Mouse (Mus musculus) splenic B cell, adult 2 months (primary cell): ENCODE results near the gene Sit1.

ENCODE experiments used
- DNase-seq: peaks from one replicate; pipeline ENCODE4 v3.0.0-alpha.2; 2011; ENCODE audit warnings: low read depth, low spot score
- H3K27me3 ChIP-seq: 2 replicates; pipeline ENCODE4 v1.6.1; 2012; ENCODE audit warnings: mild to moderate bottlenecking, low read length, moderate library complexity, mixed read lengths; ENCODE audit not compliant: control insufficient read depth, poor library complexity, insufficient read depth, severe bottlenecking
- H3K36me3 ChIP-seq: 2 replicates; pipeline ENCODE4 v1.6.1; 2012; ENCODE audit warnings: mild to moderate bottlenecking, low read length, moderate library complexity, mixed read lengths; ENCODE audit not compliant: control insufficient read depth, poor library complexity, insufficient read depth, severe bottlenecking

Sit1 gene

DNA sequence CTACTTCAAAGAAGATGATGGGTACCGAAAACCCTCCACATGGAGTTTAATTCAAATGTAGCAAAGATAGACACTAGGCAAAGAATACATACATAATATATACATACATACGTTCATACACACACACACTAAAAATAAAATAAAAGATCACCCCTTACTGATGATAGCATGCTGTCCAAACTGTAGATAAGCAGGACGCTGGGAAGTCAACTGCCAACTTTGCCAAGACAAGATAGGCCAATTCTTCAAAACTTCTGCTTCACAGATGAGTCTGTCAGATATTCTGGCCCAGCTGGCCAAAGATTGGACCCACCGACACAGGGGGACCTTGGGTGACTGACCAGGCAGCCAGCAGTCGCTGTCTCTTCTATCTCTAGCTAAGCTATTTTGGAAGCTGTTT is 20.4 kb downstream of the Sit1 start:
- Histone ChIP-seq H3K36me3 (no peaks in the 10 kb centered on the region), H3K27me3 (no peaks in the 10 kb centered on the region)
- DNase-seq: no peak

DNA sequence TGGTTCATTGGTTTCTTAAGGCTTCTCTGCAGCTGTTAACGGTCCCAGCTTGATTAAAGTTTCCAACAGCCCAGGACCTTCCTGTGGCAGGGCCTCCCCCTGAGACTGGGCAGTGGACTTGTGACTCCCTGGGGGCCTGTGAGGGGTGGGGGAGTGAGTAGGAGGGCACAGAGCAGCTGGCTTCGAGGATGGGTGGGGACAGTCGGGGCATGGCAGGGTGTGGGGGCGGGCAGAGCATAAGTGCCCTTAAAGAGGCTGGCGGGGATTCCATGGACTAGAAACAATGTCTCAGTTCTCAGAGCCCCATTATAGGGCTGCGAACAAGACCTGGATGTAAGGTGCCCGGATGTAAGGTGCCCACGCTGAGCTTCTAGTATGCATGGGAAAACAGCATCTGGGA is 26.4 kb downstream of the Sit1 start:
- H3K36me3 ChIP-seq: 0 out of 2 replicates have a peak, but pooled peaks cover 1% of the 10 kb centered on the region
- no peaks in the 10 kb centered on the region for H3K27me3 ChIP-seq
- DNase-seq: peak; percentile 78

DNA sequence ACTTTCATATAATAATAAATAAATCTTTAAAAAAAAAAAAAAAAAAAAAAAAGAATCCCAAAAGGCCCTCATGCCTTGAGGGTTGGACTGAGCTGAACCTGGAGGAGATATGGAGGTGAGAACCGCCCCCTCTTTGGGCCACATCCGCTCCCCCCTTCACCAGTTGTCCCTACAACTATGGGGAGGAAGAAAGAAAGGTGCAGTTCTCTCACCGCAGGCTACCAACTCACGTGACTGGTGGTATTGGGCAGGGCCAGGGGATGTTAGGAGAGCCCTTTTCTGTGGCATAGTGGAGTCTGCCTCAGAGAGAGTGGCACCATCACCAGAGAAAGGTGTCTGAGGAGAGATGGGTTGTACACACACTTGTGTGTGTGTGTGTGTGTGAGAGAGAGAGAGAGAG is 27.1 kb downstream of the Sit1 start:
- peaks cover 1% of the 10 kb centered on the region; the same call in 1 of the 2 replicates for H3K36me3 ChIP-seq
- H3K27me3 ChIP-seq: no peaks in the 10 kb centered on the region
- DNase-seq: peak; percentile 83

DNA sequence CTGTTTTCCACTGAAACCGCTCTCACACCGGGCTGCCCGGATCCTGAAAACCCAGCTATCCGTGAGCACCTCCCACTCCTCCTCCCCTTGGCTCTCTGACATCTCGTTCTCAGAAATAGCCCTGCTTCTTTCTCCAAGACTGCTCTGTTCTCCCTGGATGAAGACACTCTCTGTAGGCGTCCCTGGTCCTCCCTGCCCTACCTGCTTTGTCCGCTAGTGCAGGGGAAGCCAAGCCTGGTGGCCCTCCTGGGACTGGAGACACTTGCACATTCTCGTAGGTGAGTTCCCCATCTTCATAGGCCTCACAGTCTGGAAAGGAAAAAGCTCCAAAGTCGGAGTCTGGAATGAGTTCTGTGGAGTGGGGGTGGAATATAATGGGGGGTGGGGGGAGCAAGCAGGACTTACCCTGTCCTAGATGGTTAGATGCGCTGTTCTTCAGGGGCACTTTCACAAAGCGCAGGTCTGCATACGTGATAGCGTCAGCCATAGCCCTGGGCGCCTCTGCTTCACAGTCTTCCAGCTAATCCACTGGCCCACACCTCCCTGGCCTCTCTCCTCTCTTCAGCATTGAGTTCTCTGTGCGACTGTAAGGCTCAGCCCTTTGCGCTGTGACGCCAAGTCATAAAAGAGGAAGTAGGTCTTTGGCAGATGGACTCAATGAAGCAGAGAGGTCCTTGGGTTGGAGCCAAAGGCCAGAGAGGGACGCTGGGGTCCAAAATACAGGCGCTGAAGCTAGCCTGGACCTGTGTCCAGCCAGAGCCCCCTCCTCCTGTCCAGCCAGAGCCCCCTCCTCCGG is 29.3 kb downstream of the Sit1 start, which contains the start of gene Cd72:
Gene Cd72 (minus strand): TSS at position 588 of the 796 bp plus-strand sequence.
- Histone ChIP-seq H3K27me3 (no peaks in the 10 kb centered on the region), H3K36me3 (peaks cover 11% of the 10 kb centered on the region; the same call in 1 of the 2 replicates)
- peak; percentile 91 for DNase-seq

DNA sequence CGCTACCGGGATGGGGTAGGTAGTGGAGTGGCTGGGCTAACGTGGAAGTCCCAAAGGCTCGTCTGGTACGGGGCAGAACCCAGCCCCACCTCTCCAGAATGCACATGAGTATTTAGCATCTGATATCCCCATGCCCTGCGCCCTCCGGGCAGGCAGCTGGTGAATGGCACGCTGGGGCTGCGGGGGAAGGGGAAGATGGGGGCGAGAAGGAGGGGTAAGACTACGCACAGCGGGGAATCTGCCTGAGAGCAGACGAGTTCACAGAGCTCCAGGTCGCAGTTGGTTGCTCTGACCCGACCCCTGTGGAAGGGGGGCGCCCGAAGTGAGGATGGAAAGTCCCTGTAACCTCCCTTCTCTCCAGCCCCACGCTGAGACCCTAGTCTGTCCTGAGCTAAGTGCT is 30.1 kb downstream of the Sit1 start:
- no peaks in the 10 kb centered on the region for H3K27me3 ChIP-seq
- H3K36me3 ChIP-seq: peaks cover 13% of the 10 kb centered on the region; the same call in 1 of the 2 replicates
- peak; percentile 56 for DNase-seq

DNA sequence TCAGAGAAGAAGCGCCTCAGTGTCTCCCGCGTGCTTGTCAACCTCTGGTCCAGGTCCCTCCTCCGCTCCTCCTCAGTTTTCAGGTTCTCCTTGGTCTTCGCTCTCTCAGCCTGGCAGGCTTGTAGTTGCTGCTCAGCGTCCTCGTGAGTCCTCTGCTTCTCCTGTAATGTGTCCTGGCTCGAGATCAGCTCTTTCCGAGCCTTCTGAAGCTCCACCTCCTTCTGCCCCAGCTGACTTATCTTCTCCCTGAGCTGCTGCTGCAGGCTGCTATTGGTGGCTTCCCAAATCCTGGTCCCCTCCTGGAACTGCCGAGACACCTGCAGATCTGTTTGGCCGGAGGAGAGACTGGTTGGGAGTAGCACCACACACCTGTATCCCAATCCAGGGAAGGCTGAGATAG is 31.2 kb downstream of the Sit1 start:
- no peak for DNase-seq
- H3K36me3 ChIP-seq: peaks cover 18% of the 10 kb centered on the region
- H3K27me3 ChIP-seq: no peaks in the 10 kb centered on the region

DNA sequence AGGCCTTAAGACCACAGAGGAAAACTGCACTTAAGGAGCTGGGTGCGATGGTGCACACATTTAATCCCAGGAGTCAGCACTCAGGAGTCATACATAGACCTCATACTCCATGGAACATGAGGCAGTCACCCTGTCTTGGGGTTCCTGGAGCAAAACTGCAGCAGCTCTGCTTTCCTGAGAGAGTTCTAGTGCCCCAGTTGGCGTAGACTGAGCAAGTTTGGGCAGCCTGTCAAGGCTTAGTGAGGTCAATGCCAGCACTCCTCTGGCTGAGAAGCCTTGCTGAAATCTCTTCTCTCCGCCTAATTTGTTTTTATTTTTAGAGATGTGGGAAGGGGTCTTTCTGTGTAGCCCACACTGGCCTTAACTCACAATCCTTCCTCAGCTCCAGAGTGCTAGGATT is 35.0 kb downstream of the Sit1 start:
- no peaks in the 10 kb centered on the region for H3K27me3 ChIP-seq
- H3K36me3 ChIP-seq: peaks cover 20% of the 10 kb centered on the region
- DNase-seq: no peak

DNA sequence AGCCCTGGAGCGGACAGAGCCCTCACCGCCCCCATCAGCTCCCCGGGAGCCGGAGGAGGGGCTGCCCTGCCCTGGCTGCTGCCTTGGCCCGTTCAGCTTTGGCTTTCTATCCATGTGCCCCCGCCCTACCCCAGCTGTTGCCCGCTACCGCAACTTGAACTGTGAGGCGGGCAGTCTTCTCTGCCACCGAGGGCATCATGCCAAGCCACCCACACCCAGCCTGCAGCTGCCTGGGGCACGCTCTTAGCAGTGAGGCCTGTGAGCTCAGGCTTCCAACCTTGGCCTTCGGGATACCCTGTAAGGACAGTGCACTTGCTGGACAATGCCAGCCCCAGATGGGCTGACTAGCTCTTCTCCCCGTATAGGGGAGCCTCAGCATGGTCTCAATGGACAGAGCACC is 36.3 kb downstream of the Sit1 start:
- Histone ChIP-seq H3K36me3 (peaks cover 19% of the 10 kb centered on the region), H3K27me3 (no peaks in the 10 kb centered on the region)
- no peak for DNase-seq

DNA sequence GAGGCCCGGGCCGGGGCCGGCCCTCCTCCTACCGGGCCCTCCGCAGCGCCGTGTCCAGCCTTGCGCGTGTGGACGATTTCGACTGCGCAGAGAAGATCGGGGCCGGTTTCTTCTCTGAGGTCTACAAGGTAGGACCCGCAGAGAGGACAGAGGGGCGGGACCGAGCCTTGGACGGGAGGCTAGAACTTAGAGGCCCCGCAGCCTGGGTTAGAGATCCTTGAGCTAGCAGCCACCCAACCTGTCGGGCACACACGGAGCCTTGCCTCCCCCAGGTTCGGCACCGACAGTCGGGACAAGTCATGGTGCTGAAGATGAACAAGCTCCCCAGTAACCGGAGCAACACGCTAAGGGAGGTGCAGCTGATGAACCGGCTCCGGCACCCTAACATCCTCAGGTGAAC is 40.0 kb downstream of the Sit1 start:
- no peak for DNase-seq
- H3K36me3 ChIP-seq: peaks cover 8% of the 10 kb centered on the region
- no peaks in the 10 kb centered on the region for H3K27me3 ChIP-seq

DNA sequence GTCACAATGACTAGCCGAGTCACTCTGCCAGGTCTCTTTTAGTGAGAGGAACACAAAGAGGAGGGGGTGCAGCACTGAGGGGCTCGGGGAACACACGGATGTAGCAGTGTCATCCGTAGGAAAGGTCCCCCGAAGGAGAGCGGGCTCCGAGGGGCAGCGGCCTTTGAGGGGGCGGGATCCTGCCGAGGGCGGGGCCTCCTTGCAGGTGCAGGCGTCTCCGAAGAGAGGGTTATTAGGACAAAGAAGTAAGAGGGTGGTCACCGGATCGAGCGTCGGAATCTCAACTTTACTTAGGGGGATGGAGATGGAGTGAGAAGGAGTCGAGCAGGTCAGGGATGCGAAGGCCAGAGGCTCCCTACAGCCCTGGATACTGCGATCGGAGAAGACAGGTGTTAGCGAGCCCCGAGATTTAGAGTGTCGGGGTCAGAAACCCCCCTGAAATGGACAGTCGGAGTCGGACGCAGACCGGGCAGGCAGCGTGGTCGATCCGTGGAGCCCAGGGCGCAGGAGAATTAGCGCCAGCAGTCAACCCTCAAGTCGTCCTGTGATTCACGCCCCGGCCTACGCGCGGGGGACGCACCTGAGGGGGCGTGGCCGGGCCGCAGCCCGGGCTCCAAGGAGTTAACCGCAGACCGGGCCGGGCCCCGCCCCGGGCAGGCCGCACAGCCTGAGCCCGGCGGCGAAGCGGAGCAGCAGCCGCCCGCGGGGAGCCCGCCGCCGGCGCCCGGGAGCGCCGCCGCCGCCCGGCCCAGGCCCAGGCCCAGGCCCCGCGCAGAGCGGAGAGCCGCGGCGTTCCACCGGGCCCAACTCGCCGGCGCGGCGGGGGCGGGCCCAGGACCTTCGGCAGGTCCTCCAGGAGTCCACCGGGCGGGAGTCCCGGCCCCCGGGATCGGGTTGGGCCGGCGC is 40.8 kb downstream of the Sit1 start:
- DNase-seq: peak; percentile 91
- peaks cover 2% of the 10 kb centered on the region; the same call in 1 of the 2 replicates for H3K36me3 ChIP-seq
- no peaks in the 10 kb centered on the region for H3K27me3 ChIP-seq

DNA sequence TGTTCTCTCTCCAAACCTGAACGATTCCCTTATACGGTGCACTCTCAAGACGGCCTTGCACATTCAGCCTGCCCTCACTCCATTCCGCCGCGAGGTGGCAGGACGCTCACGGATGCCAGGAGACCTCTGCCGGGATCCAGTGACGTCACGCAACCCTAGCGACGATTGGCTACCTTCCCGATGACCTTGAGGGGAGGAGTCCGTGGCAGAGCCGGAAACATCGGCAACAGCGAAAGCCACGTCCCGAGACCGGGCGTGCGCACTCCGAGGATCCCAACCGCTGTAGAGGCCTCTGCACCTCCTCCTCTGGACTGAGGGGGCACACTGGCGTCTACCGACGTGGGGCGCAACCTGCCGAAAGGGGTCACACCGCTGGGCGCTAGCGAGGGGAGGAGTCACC is 41.5 kb downstream of the Sit1 start:
- no peaks in the 10 kb centered on the region for H3K27me3 ChIP-seq
- H3K36me3 ChIP-seq: peaks cover 2% of the 10 kb centered on the region; the same call in 1 of the 2 replicates
- peak; percentile 100 for DNase-seq

DNA sequence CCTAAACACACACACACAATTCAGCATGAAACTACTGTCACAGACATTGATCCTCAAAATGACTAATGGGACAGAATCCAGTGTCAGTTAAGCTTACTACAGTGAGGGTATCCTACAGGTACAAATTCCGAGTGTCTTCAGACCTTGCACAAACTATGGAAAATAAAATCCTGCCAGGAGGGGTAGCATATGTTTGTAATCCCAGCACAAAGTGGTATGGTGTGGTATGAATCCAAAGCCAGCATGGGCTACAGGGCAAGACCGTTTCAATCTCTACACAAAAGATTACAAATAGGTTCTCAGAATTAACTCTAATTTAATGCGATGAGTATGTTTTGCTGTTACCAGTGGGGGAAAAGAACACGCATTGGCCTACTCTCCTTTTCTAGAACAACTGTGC is 41.9 kb downstream of the Sit1 start, which contains the start of gene Tesk1:
Gene Tesk1 (plus strand): TSS at position 301 of the 400 bp plus-strand sequence.
- peaks cover 2% of the 10 kb centered on the region; the same call in 1 of the 2 replicates for H3K36me3 ChIP-seq
- no peak for DNase-seq
- no peaks in the 10 kb centered on the region for H3K27me3 ChIP-seq

DNA sequence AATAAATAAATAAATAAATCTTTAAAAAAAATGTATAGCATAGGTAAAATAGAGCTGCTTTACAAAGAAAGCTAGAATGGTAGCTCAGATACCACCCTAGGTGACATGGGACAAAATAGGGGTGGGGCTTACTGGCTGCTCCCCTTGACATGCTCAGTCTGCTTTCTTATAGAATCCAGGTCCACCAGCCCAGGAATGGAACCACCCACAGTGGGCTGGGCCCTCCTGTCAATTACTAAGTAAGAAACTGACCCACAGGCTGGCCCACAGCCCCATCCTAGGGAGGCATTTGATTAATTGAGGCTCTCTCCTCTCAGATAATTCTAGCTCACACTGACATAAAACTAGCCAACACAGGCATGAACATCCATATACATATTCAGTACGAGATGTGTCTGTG is 50.7 kb downstream of the Sit1 start:
- Histone ChIP-seq H3K27me3 (no peaks in the 10 kb centered on the region), H3K36me3 (no peaks in the 10 kb centered on the region)
- DNase-seq: no peak
